Mouse (Mus musculus) liver, embryonic 15.5 days (tissue): ENCODE results near the gene Egr2. TPM values are rescaled to one million over a fixed set of nuclear protein-coding genes. Genes with fewer than 3 reads are reported as not detected.
A peak's percentile ranks its signal among the peaks of the same experiment; 100 is the strongest.

ENCODE experiments used
- ATAC-seq: fragments of 200-750 bp; cut with Nextera tagmentation; 2 replicates; pipeline ENCODE4 v1.8.0; 2017; ENCODE audit warnings: moderate number of reproducible peaks, mild to moderate bottlenecking, moderate library complexity; ENCODE audit not compliant: insufficient read depth
- H3K27ac ChIP-seq: fragments of 300-500 bp; sonication (generic); replicated peaks from 2 replicates; pipeline ENCODE4 v1.5.1; 2015; ENCODE audit warnings: mild to moderate bottlenecking, inconsistent platforms
- H3K27me3 ChIP-seq: fragments of 300-500 bp; sonication (generic); 2 replicates; pipeline ENCODE4 v1.6.1; 2015; ENCODE audit warnings: mild to moderate bottlenecking, inconsistent platforms
- H3K36me3 ChIP-seq: fragments of 300-500 bp; sonication (generic); replicated peaks from 2 replicates; pipeline ENCODE4 v1.6.1; 2015; ENCODE audit warnings: moderate library complexity, mild to moderate bottlenecking, inconsistent platforms
- H3K4me1 ChIP-seq: fragments of 300-500 bp; sonication (generic); replicated peaks from 2 replicates; pipeline ENCODE4 v1.6.1; 2015; ENCODE audit warnings: inconsistent platforms
- H3K4me2 ChIP-seq: fragments of 300-500 bp; sonication (generic); 2 replicates; pipeline ENCODE4 v1.6.1; 2015; ENCODE audit warnings: moderate library complexity, mild to moderate bottlenecking, inconsistent platforms
- H3K4me3 ChIP-seq: fragments of 300-500 bp; sonication (generic); replicated peaks from 2 replicates; pipeline ENCODE4 v1.5.1; 2015; ENCODE audit warnings: mild to moderate bottlenecking, inconsistent platforms
- H3K9ac ChIP-seq: fragments of 300-500 bp; sonication (generic); 2 replicates; pipeline ENCODE4 v1.6.1; 2015; ENCODE audit warnings: moderate library complexity, mild to moderate bottlenecking, inconsistent platforms
- H3K9me3 ChIP-seq: fragments of 300-500 bp; sonication (generic); replicated peaks from 2 replicates; pipeline ENCODE4 v1.6.1; 2016; ENCODE audit warnings: inconsistent platforms
- WGBS: fragments of 180-500 bp; shearing (Covaris S2); methylation state at CpG from one replicate; pipeline ENCODE4 v1.1.7; 2015; ENCODE audit warnings: mixed read lengths; ENCODE audit not compliant: insufficient replicate concordance; 5-methylcytosine and 5-hydroxymethylcytosine counted together
- polyA plus RNA-seq: library from polyadenylated mRNA; unstranded; fragments of >200 nt; fragmentation: Nextera tagmentation; extraction: Ambion mirVana; gene quantifications from 2 replicates; pipeline ENCODE4 v1.2.1, GENCODE M21; 2015

Gene Egr2
- polyA plus RNA-seq, 1 experiment from 2014 or later, result 0.03 TPM

GRCm38 (mm10) chr10:67538585-67539400 is 3.5 kb downstream of the Egr2 start:
- Histone ChIP-seq H3K4me2 (peak overlapping the region; percentile 85), H3K4me1 (peaks cover 31% of the 10 kb centered on the region), H3K27ac (no peak overlapping the region), H3K36me3 (no peaks in the 10 kb centered on the region; the same call in 1 of the 2 replicates), H3K27me3 (peaks cover 88% of the 10 kb centered on the region), H3K9ac (no peak overlapping the region), H3K4me3 (0 out of 2 replicates have a peak overlapping the region, but pooled peaks have one; percentile 67), H3K9me3 (no peaks in the 10 kb centered on the region)
- WGBS, result 1% methylated on average over 50 of the region's 50 CpGs
- no peak for ATAC-seq

- WGBS, result 39% methylated on average over 6 of the region's 6 CpGs
- H3K27me3 ChIP-seq, result peaks cover 82% of the 10 kb centered on the region
- no peaks in the 10 kb centered on the region for H3K9me3 ChIP-seq
- no peaks in the 10 kb centered on the region; the same call in 1 of the 2 replicates for H3K36me3 ChIP-seq
- no peak overlapping the region for H3K27ac ChIP-seq
- H3K9ac ChIP-seq, result no peak overlapping the region
- no peak overlapping the region for H3K4me3 ChIP-seq
- no peak overlapping the region for H3K4me2 ChIP-seq
- no peak for ATAC-seq
- H3K4me1 ChIP-seq, result peaks cover 31% of the 10 kb centered on the region
Measured at GRCm38 (mm10) chr10:67539401-67539730, 4.1 kb downstream of the Egr2 start.

GRCm38 (mm10) chr10:67540591-67540990 is 5.3 kb downstream of the Egr2 start:
- 16% methylated on average over 19 of the region's 19 CpGs for WGBS
- H3K4me2 ChIP-seq, result no peak overlapping the region
- H3K27me3 ChIP-seq, result peaks cover 70% of the 10 kb centered on the region
- H3K36me3 ChIP-seq, result peaks cover under 1% of the 10 kb centered on the region
- H3K4me1 ChIP-seq, result peaks cover 27% of the 10 kb centered on the region
- H3K9ac ChIP-seq, result no peak overlapping the region
- no peak overlapping the region for H3K27ac ChIP-seq
- no peaks in the 10 kb centered on the region for H3K9me3 ChIP-seq
- no peak for ATAC-seq
- H3K4me3 ChIP-seq, result no peak overlapping the region

GRCm38 (mm10) chr10:67547850-67548260 is 12.6 kb downstream of the Egr2 start:
- ATAC-seq, result no peak
- Histone ChIP-seq H3K4me1 (peaks cover 35% of the 10 kb centered on the region), H3K36me3 (peaks cover 8% of the 10 kb centered on the region), H3K27me3 (no peaks in the 10 kb centered on the region), H3K4me2 (peak overlapping the region; percentile 97), H3K27ac (no peak overlapping the region), H3K9me3 (no peaks in the 10 kb centered on the region), H3K9ac (peak overlapping the region; percentile 85), H3K4me3 (peak overlapping the region; percentile 92)
- 1% methylated on average over 20 of the region's 20 CpGs for WGBS

- H3K27ac ChIP-seq, result peak overlapping the region; percentile 83
- peak overlapping the region; percentile 97 for H3K4me2 ChIP-seq
- H3K4me1 ChIP-seq, result peaks cover 35% of the 10 kb centered on the region
- peak overlapping the region; percentile 92 for H3K4me3 ChIP-seq
- peaks cover 8% of the 10 kb centered on the region for H3K36me3 ChIP-seq
- no peaks in the 10 kb centered on the region for H3K9me3 ChIP-seq
- peak; percentile 65 for ATAC-seq
- WGBS, result under 1% methylated on average over 72 of the region's 73 CpGs
- H3K27me3 ChIP-seq, result no peaks in the 10 kb centered on the region
- peak overlapping the region; percentile 85 for H3K9ac ChIP-seq
Measured at GRCm38 (mm10) chr10:67548261-67548854, 13.1 kb downstream of the Egr2 start.

GRCm38 (mm10) chr10:67548877-67549731 is 13.8 kb downstream of the Egr2 start, which contains the start of gene Ado:
Ado (minus strand) TSS chr10:67548955.
- Histone ChIP-seq H3K4me3 (peak within 1 kb of the TSS; percentile 92), H3K27ac (peak within 1 kb of the TSS; percentile 83), H3K9me3 (no peaks in the 10 kb centered on the region), H3K4me2 (peak within 1 kb of the TSS; percentile 97), H3K36me3 (peaks cover 8% of the 10 kb centered on the region), H3K27me3 (no peaks in the 10 kb centered on the region), H3K9ac (peak within 1 kb of the TSS; percentile 85), H3K4me1 (peaks cover 35% of the 10 kb centered on the region)
- under 1% methylated on average over 79 of the region's 79 CpGs for WGBS
- ATAC-seq, result peak; percentile 92

GRCm38 (mm10) chr10:67558053-67558452 is 22.8 kb downstream of the Egr2 start:
- Histone ChIP-seq H3K4me1 (no peaks in the 10 kb centered on the region), H3K27ac (no peak overlapping the region), H3K4me3 (no peak overlapping the region), H3K36me3 (no peaks in the 10 kb centered on the region), H3K9me3 (no peaks in the 10 kb centered on the region), H3K27me3 (no peaks in the 10 kb centered on the region), H3K9ac (no peak overlapping the region), H3K4me2 (no peak overlapping the region)
- ATAC-seq, result no peak
- WGBS, result 77% methylated on average over 4 of the region's 4 CpGs

- 56% methylated on average over 13 of the region's 13 CpGs for WGBS
- Histone ChIP-seq H3K36me3 (no peaks in the 10 kb centered on the region), H3K27ac (no peak overlapping the region), H3K4me3 (no peak overlapping the region), H3K4me2 (no peak overlapping the region), H3K27me3 (no peaks in the 10 kb centered on the region), H3K9ac (no peak overlapping the region), H3K4me1 (no peaks in the 10 kb centered on the region), H3K9me3 (no peaks in the 10 kb centered on the region)
- ATAC-seq, result no peak
Measured at GRCm38 (mm10) chr10:67559765-67560394, 24.6 kb downstream of the Egr2 start.

GRCm38 (mm10) chr10:67561185-67561584 is 25.9 kb downstream of the Egr2 start:
- Histone ChIP-seq H3K9me3 (no peaks in the 10 kb centered on the region), H3K36me3 (no peaks in the 10 kb centered on the region), H3K27me3 (no peaks in the 10 kb centered on the region), H3K4me1 (no peaks in the 10 kb centered on the region), H3K9ac (no peak overlapping the region), H3K27ac (no peak overlapping the region), H3K4me2 (no peak overlapping the region), H3K4me3 (no peak overlapping the region)
- ATAC-seq, result no peak
- 43% methylated on average over 1 of the region's 1 CpGs for WGBS

- ATAC-seq, result no peak
- no peaks in the 10 kb centered on the region for H3K36me3 ChIP-seq
- H3K9me3 ChIP-seq, result no peaks in the 10 kb centered on the region
- 73% methylated on average over 7 of the region's 7 CpGs for WGBS
- H3K4me3 ChIP-seq, result no peak overlapping the region
- no peak overlapping the region for H3K4me2 ChIP-seq
- no peak overlapping the region for H3K27ac ChIP-seq
- H3K9ac ChIP-seq, result no peak overlapping the region
- no peaks in the 10 kb centered on the region for H3K4me1 ChIP-seq
- H3K27me3 ChIP-seq, result no peaks in the 10 kb centered on the region
Measured at GRCm38 (mm10) chr10:67564509-67564908, 29.2 kb downstream of the Egr2 start.
